Mouse (Mus musculus) right cerebral cortex, postnatal 25 days (tissue): ENCODE data around the gene Eml3.
"Not testable (repeated sequence)": the region's sequence is repeated elsewhere in the genome, so short reads cannot be mapped to it uniquely, and the experiment has no call there.

Source experiments
- DNase-seq: peaks from one replicate; pipeline ENCODE4 v3.0.0; 2022

The Eml3 gene

GRCm38 (mm10) chr19:8953135-8954039, 24.0 kb downstream of the Eml3 start, which contains the start of gene Tut1:
Tut1 (plus strand) TSS chr19:8953847.
- peak; percentile 91 for DNase-seq

GRCm38 (mm10) chr19:8954171-8954570, 24.8 kb downstream of the Eml3 start:
- no peak for DNase-seq

GRCm38 (mm10) chr19:8962256-8962655, 32.9 kb downstream of the Eml3 start:
- no peak for DNase-seq

- no peak for DNase-seq
Measured at GRCm38 (mm10) chr19:8965075-8965474, 35.7 kb downstream of the Eml3 start.

- DNase-seq: no peak
Measured at GRCm38 (mm10) chr19:8965771-8966170, 36.4 kb downstream of the Eml3 start.

GRCm38 (mm10) chr19:8966198-8966589, 36.8 kb downstream of the Eml3 start:
- no peak for DNase-seq

- peak; percentile 99 for DNase-seq
Measured at GRCm38 (mm10) chr19:8966590-8967372, 37.4 kb downstream of the Eml3 start, which contains the start of gene Eef1g. Eef1g (plus strand) TSS chr19:8967041.

GRCm38 (mm10) chr19:8967373-8967743, 38.0 kb downstream of the Eml3 start:
- no peak for DNase-seq

- DNase-seq: no peak
Measured at GRCm38 (mm10) chr19:8967893-8968292, 38.5 kb downstream of the Eml3 start.

GRCm38 (mm10) chr19:8972491-8972890, 43.1 kb downstream of the Eml3 start:
- DNase-seq: not testable (repeated sequence)

- no peak for DNase-seq
Measured at GRCm38 (mm10) chr19:8974638-8975037, 45.3 kb downstream of the Eml3 start.

GRCm38 (mm10) chr19:8975491-8975890, 46.1 kb downstream of the Eml3 start:
- DNase-seq: no peak

GRCm38 (mm10) chr19:8976535-8976934, 47.2 kb downstream of the Eml3 start:
- no peak for DNase-seq

- no peak for DNase-seq
Measured at GRCm38 (mm10) chr19:8980771-8981170, 51.4 kb downstream of the Eml3 start.

- DNase-seq: no peak
Measured at GRCm38 (mm10) chr19:8981450-8982168, 52.3 kb downstream of the Eml3 start.

GRCm38 (mm10) chr19:8982303-8983149, 53.2 kb downstream of the Eml3 start:
- no peak for DNase-seq

GRCm38 (mm10) chr19:8983150-8983650, 53.8 kb downstream of the Eml3 start:
- no peak for DNase-seq

GRCm38 (mm10) chr19:8984255-8984868, 55.0 kb downstream of the Eml3 start:
- DNase-seq: no peak

- no peak for DNase-seq
Measured at GRCm38 (mm10) chr19:8985891-8986290, 56.5 kb downstream of the Eml3 start.

- no peak for DNase-seq
Measured at GRCm38 (mm10) chr19:8987816-8988215, 58.5 kb downstream of the Eml3 start.

- no peak for DNase-seq
Measured at GRCm38 (mm10) chr19:8988346-8989065, 59.2 kb downstream of the Eml3 start.
